In the genomic region with DNA sequence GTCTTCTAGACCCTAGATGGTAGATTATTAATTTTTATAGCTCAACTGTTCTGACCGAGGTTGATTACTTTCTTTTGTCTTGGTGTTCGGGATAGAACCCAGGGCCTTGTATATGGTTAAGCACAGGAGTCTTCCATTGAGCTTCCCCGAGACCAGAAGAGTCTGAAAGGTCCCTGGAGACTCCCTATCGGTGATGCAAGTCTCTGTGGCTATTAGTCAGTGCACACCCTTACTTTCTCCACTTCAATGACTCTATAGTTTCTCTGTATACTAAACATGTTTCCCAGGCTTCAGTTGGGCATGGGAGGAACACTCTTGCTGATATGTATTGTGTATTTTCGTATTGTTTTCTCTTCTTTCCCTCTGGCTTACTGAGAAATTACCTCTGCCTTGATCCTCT, we compare ENCODE assay signal across 25 mouse cellular contexts.
"Had no signal": no experiment of that assay in that cellular context is flagged by ENCODE, and none has a peak within 500 bp of the region (broad histone marks: within the 10 kb centered on the region; RNA-seq: fewer than 3 reads in every experiment).

No protein-coding gene starts in this region.

- H3K36me3 ChIP-seq: limb, embryonic 10.5 days; limb, embryonic 12.5 days; limb, embryonic 13.5 days; limb, embryonic 15.5 days; liver, embryonic 12.5 days; liver, embryonic 13.5 days; liver, embryonic 15.5 days; lung, embryonic 15.5 days; midbrain, embryonic 10.5 days; midbrain, embryonic 12.5 days; midbrain, embryonic 13.5 days; neural tube, embryonic 12.5 days had no signal

- H3K4me1 ChIP-seq: limb, embryonic 10.5 days; limb, embryonic 12.5 days; limb, embryonic 13.5 days; limb, embryonic 15.5 days; liver, embryonic 12.5 days; liver, embryonic 13.5 days; liver, embryonic 15.5 days; megakaryocyte, embryonic 14.5 days; midbrain, embryonic 10.5 days; midbrain, embryonic 12.5 days; midbrain, embryonic 13.5 days; neural tube, embryonic 12.5 days had no signal

- H3K27me3 ChIP-seq: limb, embryonic 12.5 days; limb, embryonic 13.5 days; limb, embryonic 15.5 days; liver, embryonic 12.5 days; liver, embryonic 13.5 days; liver, embryonic 15.5 days; lung, embryonic 15.5 days; megakaryocyte, embryonic 14.5 days; midbrain, embryonic 12.5 days; midbrain, embryonic 13.5 days; neural tube, embryonic 12.5 days had no signal

- H3K9me3 ChIP-seq: limb, embryonic 10.5 days; limb, embryonic 12.5 days; limb, embryonic 13.5 days; limb, embryonic 15.5 days; liver, embryonic 12.5 days; liver, embryonic 13.5 days; liver, embryonic 15.5 days; lung, embryonic 15.5 days; midbrain, embryonic 10.5 days; midbrain, embryonic 12.5 days; midbrain, embryonic 13.5 days; neural tube, embryonic 12.5 days had no signal

- H3K4me3 ChIP-seq: limb, embryonic 10.5 days; limb, embryonic 12.5 days; limb, embryonic 13.5 days; limb, embryonic 15.5 days; liver, embryonic 12.5 days; liver, embryonic 13.5 days; liver, embryonic 15.5 days; lung, embryonic 15.5 days; megakaryocyte, embryonic 14.5 days; midbrain, embryonic 10.5 days; midbrain, embryonic 12.5 days; midbrain, embryonic 13.5 days; neural tube, embryonic 12.5 days had no signal

- H3K4me2 ChIP-seq: limb, embryonic 12.5 days; limb, embryonic 13.5 days; limb, embryonic 15.5 days; liver, embryonic 11.5 days; liver, embryonic 12.5 days; liver, embryonic 13.5 days; liver, embryonic 15.5 days; lung, embryonic 14.5 days; lung, embryonic 15.5 days; midbrain, embryonic 11.5 days; midbrain, embryonic 12.5 days; midbrain, embryonic 13.5 days; neural tube, embryonic 12.5 days had no signal

- H3K27ac ChIP-seq: limb, embryonic 10.5 days; limb, embryonic 12.5 days; limb, embryonic 13.5 days; limb, embryonic 15.5 days; liver, embryonic 12.5 days; liver, embryonic 13.5 days; liver, embryonic 14.5 days; liver, embryonic 15.5 days; lung, embryonic 15.5 days; macrophage; midbrain, embryonic 10.5 days; midbrain, embryonic 12.5 days; midbrain, embryonic 13.5 days; neural tube, embryonic 12.5 days had no signal

- DNase-seq: left cerebral cortex, postnatal 4 days; liver; liver, embryonic 13.5 days; liver, postnatal 0 days; lung, adult 2 months; lung, postnatal 4 days; midbrain, embryonic 14.5 days had no signal

- ATAC-seq: liver, embryonic 12.5 days; liver, postnatal 0 days; midbrain, embryonic 13.5 days; midbrain, embryonic 16.5 days had no signal

- H3K9ac ChIP-seq: limb, embryonic 12.5 days; limb, embryonic 13.5 days; limb, embryonic 15.5 days; liver, embryonic 12.5 days; liver, embryonic 13.5 days; liver, embryonic 14.5 days; liver, embryonic 15.5 days; liver, postnatal 0 days; lung, embryonic 14.5 days; lung, embryonic 15.5 days; midbrain, embryonic 12.5 days; midbrain, embryonic 13.5 days; neural tube, embryonic 12.5 days had no signal
